Mouse (Mus musculus) C2C12 (cell line): ENCODE measurements around the gene Tnfrsf12a. TPM values are rescaled to one million over a fixed set of nuclear protein-coding genes. Genes with fewer than 3 reads are reported as not detected.
A peak's percentile ranks its signal among the peaks of the same experiment; 100 is the strongest.

Experiments
- H3K27me3 ChIP-seq: one replicate; pipeline ENCODE4 v1.6.1; 2011; ENCODE audit not compliant: control insufficient read depth, insufficient read depth, insufficient read length
- H3K36me3 ChIP-seq: one replicate; pipeline ENCODE4 v1.6.1; 2011; ENCODE audit not compliant: control insufficient read depth, insufficient read depth
- H3K4me3 ChIP-seq: one replicate; pipeline ENCODE4 v1.5.1; 2011; ENCODE audit warnings: mild to moderate bottlenecking, control low read depth; ENCODE audit not compliant: poor library complexity, insufficient read depth, severe bottlenecking
- H3K79me2 ChIP-seq: one replicate; pipeline ENCODE4 v1.6.1; 2011; ENCODE audit not compliant: control insufficient read depth, insufficient read depth
- H3K79me3 ChIP-seq: one replicate; pipeline ENCODE4 v1.6.1; 2011; ENCODE audit warnings: low read depth, control low read depth
- H3ac ChIP-seq: one replicate; pipeline ENCODE3; 2011; ENCODE audit warnings: low read depth; ENCODE audit not compliant: control insufficient read depth, insufficient read length
- CEBPB ChIP-seq: IDR thresholded peaks from one replicate; pipeline ENCODE4 v1.6.1; 2011; ENCODE audit warnings: low read depth, mild to moderate bottlenecking, control low read depth, moderate library complexity
- CTCF ChIP-seq: IDR thresholded peaks from one replicate; pipeline ENCODE4 v1.5.1; 2011; ENCODE audit not compliant: control insufficient read depth, insufficient read depth, insufficient read length
- FOSL1 ChIP-seq: IDR thresholded peaks from one replicate; pipeline ENCODE4 v1.8.0; 2011; ENCODE audit warnings: mild to moderate bottlenecking, low read length; ENCODE audit not compliant: poor library complexity, insufficient read depth, severe bottlenecking
- MAX ChIP-seq: IDR thresholded peaks from one replicate; pipeline ENCODE4 v1.6.1; 2011; ENCODE audit warnings: mild to moderate bottlenecking, control low read depth
- MYOD1 ChIP-seq: IDR thresholded peaks from one replicate; pipeline ENCODE4 v1.6.1; 2011; ENCODE audit warnings: low read depth; ENCODE audit not compliant: control insufficient read depth, insufficient read length
- MYOG ChIP-seq: IDR thresholded peaks from one replicate; pipeline ENCODE4 v1.6.1; 2011; ENCODE audit not compliant: control insufficient read depth, insufficient read length; ENCODE audit errors: extremely low read depth
- USF1 ChIP-seq: IDR thresholded peaks from one replicate; pipeline ENCODE4 v1.6.1; 2011; ENCODE audit warnings: low read depth, mild to moderate bottlenecking, control low read depth, moderate library complexity
- long read RNA-seq, 2 experiments: library from polyadenylated mRNA; unstranded; transcript quantifications; one replicate each; pipeline ENCODE4 v2.0.0; 2019 to 2020
- polyA plus RNA-seq: library from polyadenylated mRNA; unstranded; fragments of >200 nt; fragmentation: generic; extraction: Trizol; gene quantifications from one replicate; pipeline ENCODE4 v1.2.1, GENCODE M21; 2012; ENCODE audit warnings: missing spikeins

Tnfrsf12a gene
- 916 TPM for polyA plus RNA-seq
- long read RNA-seq, experiment 1, transcript Tnfrsf12a-201 (4 exons, 984 nt): major isoform, 207 of 232 reads
- long read RNA-seq, experiment 1, partial matches to known transcripts: 9 of 232 reads
- long read RNA-seq, experiment 1, other reads (novel, unspliced or antisense): 12 of 232 reads
- long read RNA-seq, experiment 2, transcript Tnfrsf12a-201 (4 exons, 984 nt): major isoform, 311 of 349 reads
- long read RNA-seq, experiment 2, partial matches to known transcripts: 9 of 349 reads
- long read RNA-seq, experiment 2, other reads (novel, unspliced or antisense): 23 of 349 reads

DNA sequence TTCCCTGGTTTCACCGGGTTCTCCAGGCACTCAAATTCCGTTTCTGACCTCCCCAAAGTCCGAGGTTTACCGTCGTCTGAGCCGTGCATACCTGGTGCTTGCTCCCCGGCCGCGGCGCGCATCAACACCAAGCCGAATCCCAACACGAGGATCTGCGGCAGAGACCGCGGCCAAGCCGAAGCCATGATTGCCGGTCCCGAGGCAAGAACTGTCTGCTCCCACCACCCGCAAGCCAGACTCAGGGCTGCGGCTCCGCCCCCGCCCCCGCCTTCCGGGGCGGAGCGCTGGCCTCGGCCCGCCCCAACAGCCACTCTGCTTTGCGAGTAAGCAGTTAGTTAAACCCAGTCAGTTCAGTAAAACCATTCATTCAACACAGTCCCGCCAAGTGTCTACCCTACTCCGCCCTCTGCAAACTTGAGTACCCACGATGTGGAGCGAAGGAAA lies at the start of gene Tnfrsf12a:
Gene Tnfrsf12a, minus strand, starts transcription at position 233 of the 444 bp plus-strand sequence.
- peaks cover 30% of the 10 kb centered on the region for H3K79me3 ChIP-seq
- H3ac ChIP-seq: peak within 1 kb of the TSS; percentile 95
- peaks cover 36% of the 10 kb centered on the region for H3K36me3 ChIP-seq
- TF ChIP-seq CTCF (no peak), USF1 (no peak), MAX (no peak), MYOG (no peak), FOSL1 (no peak), CEBPB (no peak), MYOD1 (no peak)
- peak within 1 kb of the TSS; percentile 87 for H3K4me3 ChIP-seq
- H3K27me3 ChIP-seq: no peaks in the 10 kb centered on the region
- H3K79me2 ChIP-seq: peaks cover 50% of the 10 kb centered on the region

DNA sequence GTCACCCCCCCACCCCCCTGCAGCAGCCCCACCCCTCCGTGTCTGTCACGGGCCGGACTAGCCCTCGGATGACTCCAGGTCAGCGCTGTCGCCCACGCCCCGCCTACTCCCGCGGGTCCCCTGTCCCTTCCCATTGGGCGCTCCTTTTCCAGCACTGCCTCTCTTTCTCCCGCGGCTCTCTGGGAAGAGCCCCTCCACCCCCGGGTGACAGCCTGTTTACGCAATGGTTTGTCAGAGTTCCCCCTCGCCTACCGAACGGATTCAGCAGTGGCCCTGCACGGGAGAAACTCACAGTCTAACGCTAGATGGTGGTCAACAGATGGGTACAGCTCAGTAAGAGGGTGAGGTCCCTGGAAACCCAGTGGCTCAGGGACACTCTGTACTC lies 49.5 kb upstream of the Tnfrsf12a start:
- Histone ChIP-seq H3ac (peak overlapping the region; percentile 90), H3K79me3 (peaks cover 7% of the 10 kb centered on the region), H3K36me3 (no peaks in the 10 kb centered on the region), H3K4me3 (peak overlapping the region; percentile 64), H3K27me3 (no peaks in the 10 kb centered on the region), H3K79me2 (peaks cover 13% of the 10 kb centered on the region)
- TF ChIP-seq USF1: no peak
- TF ChIP-seq CTCF: no peak
- no peak for TF ChIP-seq MAX
- TF ChIP-seq CEBPB: peak; percentile 51

DNA sequence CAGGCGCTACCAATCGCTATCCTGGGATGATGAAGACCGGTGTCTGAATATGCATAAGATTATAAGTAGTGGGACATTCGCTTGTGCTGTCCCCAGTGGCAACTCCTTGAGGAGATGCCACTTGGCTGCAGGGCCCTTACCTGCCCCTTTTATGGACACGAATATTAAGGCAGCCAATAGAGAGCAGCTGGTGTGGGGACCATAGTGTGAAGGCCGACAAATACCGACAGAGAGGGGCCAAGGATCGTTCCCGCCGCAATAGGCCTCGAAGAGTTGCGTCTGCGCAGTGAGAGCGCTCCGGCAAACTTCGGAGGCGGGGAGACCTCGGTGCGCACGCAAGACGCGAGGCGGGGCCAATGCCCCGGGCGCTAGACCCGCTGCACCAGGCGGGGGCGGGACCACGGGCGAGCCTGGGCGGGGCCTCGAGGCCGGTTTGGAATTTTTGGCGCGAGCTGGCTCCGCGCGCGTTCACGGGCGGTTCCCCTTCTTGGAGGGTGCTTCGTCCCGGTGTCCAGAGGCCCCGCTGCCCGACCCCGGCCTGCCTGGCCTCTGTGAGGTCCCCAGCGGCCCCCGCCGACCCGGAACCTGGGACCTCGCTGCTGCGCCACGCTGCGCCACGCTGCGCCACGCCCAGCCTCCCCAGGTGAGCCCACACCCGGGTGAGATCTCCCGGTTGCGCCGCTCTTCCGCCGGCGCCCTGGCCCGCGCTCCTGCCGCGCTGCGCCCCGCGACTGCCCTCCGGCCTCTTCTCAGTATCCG lies 48.9 kb upstream of the Tnfrsf12a start, which contains the start of gene Pkmyt1:
Gene Pkmyt1, plus strand, starts transcription at position 338 of the 759 bp plus-strand sequence.
- Histone ChIP-seq H3K79me3 (peaks cover 7% of the 10 kb centered on the region), H3K79me2 (peaks cover 13% of the 10 kb centered on the region), H3ac (peak within 1 kb of the TSS; percentile 90), H3K4me3 (peak within 1 kb of the TSS; percentile 64), H3K36me3 (no peaks in the 10 kb centered on the region), H3K27me3 (no peaks in the 10 kb centered on the region)
- TF ChIP-seq MAX: peak; percentile 46
- no peak for TF ChIP-seq CEBPB

DNA sequence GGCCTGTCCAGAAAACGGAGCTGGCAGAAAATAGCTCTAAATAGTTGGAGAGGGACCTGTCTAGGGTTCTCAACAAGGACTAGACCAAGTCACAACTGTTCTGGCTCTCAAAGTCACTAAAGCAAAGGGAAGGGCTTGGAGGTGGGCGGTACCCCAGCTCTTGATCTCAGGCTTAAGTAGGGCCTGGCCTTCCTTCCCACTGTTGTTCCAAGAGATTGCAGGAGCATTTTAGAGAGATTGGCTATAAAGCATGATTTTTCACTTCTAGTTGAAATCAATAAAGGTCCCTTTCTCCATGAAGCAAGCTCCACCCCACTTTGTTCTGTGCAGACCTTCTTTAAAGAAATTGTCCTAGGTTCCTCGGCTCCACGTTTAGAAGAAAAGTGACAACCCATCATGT lies 48.2 kb upstream of the Tnfrsf12a start:
- Histone ChIP-seq H3K27me3 (no peaks in the 10 kb centered on the region), H3K36me3 (no peaks in the 10 kb centered on the region), H3ac (peak overlapping the region; percentile 51), H3K4me3 (peak overlapping the region; percentile 64), H3K79me2 (peaks cover 13% of the 10 kb centered on the region), H3K79me3 (peaks cover 7% of the 10 kb centered on the region)
- TF ChIP-seq USF1 (no peak), FOSL1 (no peak), MYOD1 (no peak), MYOG (no peak), MAX (no peak)

DNA sequence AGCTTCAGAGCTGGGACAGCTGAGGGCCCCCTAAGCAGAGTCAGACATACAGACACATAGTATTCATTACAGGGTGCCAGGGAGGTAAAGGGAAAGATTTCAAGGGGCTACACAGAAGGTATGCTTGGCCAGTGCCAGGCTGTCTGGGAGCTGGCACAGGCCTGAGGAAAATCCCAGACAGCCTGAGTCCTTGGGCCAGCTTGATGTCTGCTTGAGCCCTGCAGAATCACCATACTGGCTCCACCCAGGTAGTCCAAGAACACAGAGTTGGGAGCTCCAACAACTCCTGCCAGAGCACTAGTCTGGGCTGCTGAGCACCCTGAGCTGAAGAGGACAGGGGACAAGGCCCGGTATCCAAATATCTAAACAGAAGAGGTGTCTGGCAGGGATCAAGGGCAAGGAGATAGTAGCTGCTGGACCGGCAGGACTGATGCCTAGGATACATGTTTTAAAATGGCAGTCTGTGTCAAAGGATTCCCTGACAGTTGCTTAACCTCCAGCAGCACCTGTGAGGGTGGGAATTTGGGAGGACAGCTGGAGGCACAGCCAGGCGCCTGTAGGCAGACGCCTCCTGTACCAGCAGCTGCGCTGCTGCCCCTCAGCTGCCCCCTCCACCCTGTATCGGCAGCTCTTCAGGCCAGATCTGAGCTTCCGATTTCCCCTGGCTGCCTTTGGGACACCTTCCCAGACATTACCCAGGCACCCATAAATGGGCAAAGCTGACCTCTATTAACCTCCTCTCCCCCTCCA lies 45.3 kb upstream of the Tnfrsf12a start, which contains the start of gene 1520401A03Rik:
Gene 1520401A03Rik, minus strand, starts transcription at position 408 of the 750 bp plus-strand sequence.
- Histone ChIP-seq H3K4me3 (no peak within 1 kb of the TSS), H3K27me3 (no peaks in the 10 kb centered on the region), H3K79me3 (peaks cover 3% of the 10 kb centered on the region), H3ac (no peak within 1 kb of the TSS), H3K79me2 (peaks cover 9% of the 10 kb centered on the region), H3K36me3 (no peaks in the 10 kb centered on the region)
- TF ChIP-seq MYOG (no peak), CEBPB (no peak), MAX (no peak), FOSL1 (no peak), CTCF (no peak), MYOD1 (no peak), USF1 (no peak)
